Mouse (Mus musculus): ENCODE measurements around the gene Gm36028. TPM values are rescaled to one million over a fixed set of nuclear protein-coding genes. Genes with fewer than 3 reads are reported as not detected.

Gm36028 gene
- not detected in 2 replicates for polyA plus RNA-seq (2012; rRNA removed)

GRCm38 (mm10) chr16:37861029-37861428 lies at the start of gene Gm36028:
Gene Gm36028 (minus strand): TSS chr16:37861146.

GRCm38 (mm10) chr16:37867791-37868505 lies 7.0 kb upstream of the Gm36028 start, which contains the start of gene Lrrc58:
Gene Lrrc58 (plus strand): TSS chr16:37868389.

Other genes starting within 250 kb of the Gm36028 start
- gene Ndufb4, start 206.7 kb downstream of the Gm36028 start, polyA plus RNA-seq (2012; rRNA removed): 40.4 and 60.8 TPM in 2 replicates
- 7.8 and 9.6 TPM in 2 replicates for gene Fstl1, start 84.3 kb downstream of the Gm36028 start, polyA plus RNA-seq (2012; rRNA removed)
- 3.0 and 3.5 TPM in 2 replicates for gene Lrrc58, start 7.2 kb upstream of the Gm36028 start, polyA plus RNA-seq (2012; rRNA removed)
- gene Gpr156, start 55.4 kb upstream of the Gm36028 start, polyA plus RNA-seq (2012; rRNA removed): 0.02 TPM in 1 of 2 replicates, not detected in the other
- 4.5 and 4.6 TPM in 2 replicates for gene Gsk3b, start 227.9 kb upstream of the Gm36028 start, polyA plus RNA-seq (2012; rRNA removed)